Mouse (Mus musculus) liver, embryonic 16.5 days (tissue): Measurements from ENCODE around the gene Plxna2. TPM values are rescaled to one million over a fixed set of nuclear protein-coding genes. Genes with fewer than 3 reads are reported as not detected.
A peak's percentile ranks its signal among the peaks of the same experiment; 100 is the strongest.

Experiments used
- ATAC-seq: fragments of 200-750 bp; cut with Nextera tagmentation; 2 replicates; pipeline ENCODE4 v1.8.0; 2017; ENCODE audit warnings: low read depth, mild to moderate bottlenecking, moderate number of reproducible peaks, moderate library complexity
- H3K27ac ChIP-seq: fragments of 300-500 bp; sonication (generic); 2 replicates; pipeline ENCODE4 v1.5.1; 2014; ENCODE audit warnings: mild to moderate bottlenecking, low read length
- H3K27me3 ChIP-seq: fragments of 300-500 bp; sonication (generic); 2 replicates; pipeline ENCODE4 v1.6.1; 2014; ENCODE audit warnings: low read depth, low read length, mixed read lengths; ENCODE audit not compliant: control insufficient read depth, insufficient read depth
- H3K36me3 ChIP-seq: fragments of 300-500 bp; sonication (generic); 2 replicates; pipeline ENCODE4 v1.6.1; 2014; ENCODE audit warnings: mild to moderate bottlenecking; ENCODE audit not compliant: control insufficient read depth, insufficient read depth
- H3K4me1 ChIP-seq: fragments of 300-500 bp; sonication (generic); 2 replicates; pipeline ENCODE4 v1.6.1; 2014; ENCODE audit warnings: low read depth, low read length, mixed read lengths; ENCODE audit not compliant: control insufficient read depth
- H3K4me2 ChIP-seq: fragments of 300-500 bp; sonication (generic); 2 replicates; pipeline ENCODE4 v1.6.1; 2014; ENCODE audit warnings: low read depth, low read length, mixed read lengths
- H3K4me3 ChIP-seq: fragments of 300-500 bp; sonication (generic); 2 replicates; pipeline ENCODE4 v1.5.1; 2014; ENCODE audit warnings: low read depth, mild to moderate bottlenecking, low read length
- H3K9ac ChIP-seq: fragments of 300-500 bp; sonication (generic); 2 replicates; pipeline ENCODE4 v1.6.1; 2014; ENCODE audit warnings: low read depth, low read length
- H3K9me3 ChIP-seq: fragments of 300-500 bp; sonication (generic); replicated peaks from 2 replicates; pipeline ENCODE4 v1.6.1; 2016; ENCODE audit warnings: low read length; ENCODE audit not compliant: control insufficient read depth
- WGBS: fragments of 180-500 bp; shearing (Covaris S2); extraction: QIAGEN DNeasy Blood & Tissue Kit; methylation state at CpG from one replicate; pipeline ENCODE4 v1.1.7; 2014; ENCODE audit not compliant: insufficient replicate concordance; 5-methylcytosine and 5-hydroxymethylcytosine counted together
- polyA plus RNA-seq: library from polyadenylated mRNA; unstranded; fragments of >200 nt; fragmentation: Nextera tagmentation; extraction: Ambion mirVana; gene quantifications from 2 replicates; pipeline ENCODE4 v1.2.1, GENCODE M21; 2015

Gene Plxna2
- polyA plus RNA-seq, 1 experiment from 2014 or later: 2.2 TPM

DNA sequence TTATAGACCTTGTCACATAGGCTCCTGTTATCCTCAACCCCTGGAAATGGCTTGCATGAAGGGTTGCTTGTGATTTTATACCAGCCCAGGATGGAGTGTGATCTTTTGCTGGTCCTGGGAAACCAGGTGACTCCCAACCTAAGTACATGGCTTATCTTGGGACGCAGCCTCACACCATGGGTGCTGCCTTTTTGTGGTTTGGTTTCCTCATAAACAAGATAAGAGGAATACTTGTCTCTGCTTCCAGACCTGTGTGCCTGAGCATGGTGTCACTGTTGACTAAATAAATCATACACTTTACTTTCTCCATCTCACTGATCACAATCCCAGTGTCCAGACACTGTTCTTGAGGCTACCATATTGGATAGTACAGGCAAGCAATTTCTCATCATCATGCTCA lies 179.8 kb downstream of the Plxna2 start:
- Histone ChIP-seq H3K4me3 (no peak overlapping the region), H3K36me3 (no peaks in the 10 kb centered on the region), H3K9ac (no peak overlapping the region), H3K4me1 (peaks cover 5% of the 10 kb centered on the region), H3K27ac (no peak overlapping the region), H3K4me2 (no peak overlapping the region), H3K27me3 (no peaks in the 10 kb centered on the region), H3K9me3 (no peaks in the 10 kb centered on the region)
- 33% methylated on average over 1 of the region's 1 CpGs for WGBS
- ATAC-seq: peak; percentile 75

DNA sequence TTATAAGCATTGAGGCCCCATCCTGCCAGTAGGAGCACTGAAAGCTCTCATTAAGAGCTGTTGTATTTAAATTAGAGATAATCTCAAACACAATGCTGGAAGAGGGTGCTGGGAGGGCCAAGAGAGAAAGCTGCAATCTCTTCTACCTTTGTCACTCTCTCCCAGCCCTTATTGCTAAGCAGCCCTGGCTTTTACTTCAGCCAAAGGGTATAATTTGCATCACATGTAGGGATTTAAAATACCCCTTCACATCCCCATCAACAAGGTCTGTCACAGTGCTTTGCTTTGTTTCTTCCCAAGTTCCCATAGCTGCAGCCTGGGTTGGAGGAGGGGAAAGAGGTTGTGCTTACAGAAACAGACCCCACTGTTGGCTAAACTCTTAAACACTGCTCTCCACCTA lies 180.5 kb downstream of the Plxna2 start:
- Histone ChIP-seq H3K27ac (no peak overlapping the region), H3K9me3 (no peaks in the 10 kb centered on the region), H3K4me3 (no peak overlapping the region), H3K36me3 (no peaks in the 10 kb centered on the region), H3K27me3 (no peaks in the 10 kb centered on the region), H3K4me2 (no peak overlapping the region), H3K9ac (no peak overlapping the region), H3K4me1 (peaks cover 5% of the 10 kb centered on the region)
- no peak for ATAC-seq

DNA sequence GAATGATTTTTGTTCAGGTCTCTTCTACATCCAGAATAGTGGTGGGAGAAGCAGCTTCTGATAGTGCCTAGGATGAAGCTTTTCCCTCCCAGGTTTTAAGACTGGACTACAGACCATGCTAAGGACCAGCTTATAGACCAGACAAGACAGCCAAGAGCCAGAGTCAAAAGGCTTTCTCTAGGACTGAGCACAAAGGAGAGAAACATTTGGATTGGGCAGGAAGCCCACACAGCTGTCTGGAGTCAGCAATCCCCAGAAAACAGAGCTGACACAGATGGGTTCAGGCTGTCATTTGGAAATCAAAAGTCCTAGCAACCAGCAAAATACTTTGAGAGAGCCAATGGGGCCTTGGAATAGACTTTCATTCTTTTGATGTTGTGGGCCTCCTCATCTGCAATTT lies 190.2 kb downstream of the Plxna2 start:
- no peaks in the 10 kb centered on the region for H3K27me3 ChIP-seq
- no peak overlapping the region for H3K27ac ChIP-seq
- H3K4me1 ChIP-seq: peaks cover 12% of the 10 kb centered on the region
- peaks cover 3% of the 10 kb centered on the region; the same call in 1 of the 2 replicates for H3K36me3 ChIP-seq
- H3K9me3 ChIP-seq: no peaks in the 10 kb centered on the region
- H3K9ac ChIP-seq: no peak overlapping the region
- no peak for ATAC-seq
- no peak overlapping the region for H3K4me3 ChIP-seq
- no peak overlapping the region for H3K4me2 ChIP-seq

DNA sequence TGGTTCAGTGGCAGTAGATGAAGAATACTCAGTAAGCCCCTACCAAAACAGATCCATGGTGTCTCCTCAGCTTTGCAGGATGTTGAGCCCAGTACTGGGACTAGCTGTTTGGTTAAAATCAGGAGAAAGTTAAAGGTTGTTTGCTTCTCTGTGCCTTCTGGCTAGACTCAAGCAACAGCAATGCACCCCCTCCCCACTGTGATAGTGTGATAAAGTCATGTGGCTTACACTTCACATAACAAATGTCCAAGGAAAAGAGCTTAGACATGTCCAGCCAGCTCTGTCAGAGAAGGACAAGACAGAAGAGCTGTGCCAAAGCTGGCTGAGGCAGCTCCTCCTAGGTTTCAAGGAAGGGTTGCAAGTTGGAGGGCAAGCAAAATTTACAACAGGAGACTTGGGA lies 190.7 kb downstream of the Plxna2 start:
- Histone ChIP-seq H3K9ac (no peak overlapping the region), H3K4me3 (no peak overlapping the region), H3K36me3 (peaks cover 3% of the 10 kb centered on the region; the same call in 1 of the 2 replicates), H3K4me2 (no peak overlapping the region), H3K9me3 (no peaks in the 10 kb centered on the region), H3K27me3 (no peaks in the 10 kb centered on the region), H3K4me1 (peaks cover 12% of the 10 kb centered on the region), H3K27ac (no peak overlapping the region)
- no peak for ATAC-seq

DNA sequence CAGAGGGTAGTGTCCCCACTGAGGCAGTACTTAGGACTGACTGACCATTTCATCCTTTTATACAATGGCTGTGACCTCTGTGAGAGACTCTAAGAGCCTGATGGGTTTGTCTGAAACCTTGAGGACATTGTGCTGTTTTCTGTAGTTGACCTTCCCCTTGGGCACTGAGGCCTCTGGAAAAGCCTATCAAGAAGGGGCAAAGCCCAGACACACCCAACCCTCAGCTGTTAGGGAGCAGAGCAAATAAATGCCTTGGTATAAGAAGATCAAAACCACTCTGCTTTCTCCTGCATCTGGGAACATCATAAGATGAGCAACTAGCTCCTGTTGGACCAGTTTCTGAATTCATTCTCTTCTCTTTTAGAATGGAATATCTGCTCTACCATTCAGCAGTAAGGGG lies 191.6 kb downstream of the Plxna2 start:
- H3K4me1 ChIP-seq: peaks cover 12% of the 10 kb centered on the region
- ATAC-seq: peak; percentile 71
- no peaks in the 10 kb centered on the region for H3K27me3 ChIP-seq

DNA sequence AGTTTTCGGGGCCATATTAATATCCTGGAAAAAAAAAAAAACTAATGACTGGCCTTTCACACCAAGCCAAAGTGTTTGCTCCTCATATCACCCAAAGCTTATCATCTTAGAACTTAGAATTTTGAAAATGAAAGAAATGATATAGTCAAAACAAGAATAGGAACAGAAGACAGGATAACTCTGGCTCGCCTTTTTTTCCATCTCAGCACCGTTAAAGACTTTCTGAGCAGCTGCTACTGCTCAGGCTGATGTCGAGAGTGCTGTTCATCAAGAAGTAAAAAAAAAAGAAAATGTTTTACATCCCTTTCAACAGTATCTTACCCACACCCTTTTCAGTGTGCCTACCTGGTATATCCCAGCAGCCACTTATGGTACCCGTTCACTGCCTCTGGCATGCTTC lies 196.2 kb downstream of the Plxna2 start:
- Histone ChIP-seq H3K27me3 (no peaks in the 10 kb centered on the region), H3K27ac (no peak overlapping the region), H3K9me3 (no peaks in the 10 kb centered on the region), H3K4me3 (no peak overlapping the region), H3K4me2 (no peak overlapping the region), H3K4me1 (peaks cover 23% of the 10 kb centered on the region), H3K36me3 (no peaks in the 10 kb centered on the region), H3K9ac (no peak overlapping the region)
- WGBS: 62% methylated on average over 5 of the region's 5 CpGs
- ATAC-seq: no peak

More for the DNA sequence above, 191.6 kb downstream of the Plxna2 start:
- no peak overlapping the region for H3K9ac ChIP-seq
- no peak overlapping the region for H3K27ac ChIP-seq
- no peak overlapping the region for H3K4me3 ChIP-seq
- H3K36me3 ChIP-seq: peaks cover 3% of the 10 kb centered on the region; the same call in 1 of the 2 replicates
- no peaks in the 10 kb centered on the region for H3K9me3 ChIP-seq
- H3K4me2 ChIP-seq: no peak overlapping the region

DNA sequence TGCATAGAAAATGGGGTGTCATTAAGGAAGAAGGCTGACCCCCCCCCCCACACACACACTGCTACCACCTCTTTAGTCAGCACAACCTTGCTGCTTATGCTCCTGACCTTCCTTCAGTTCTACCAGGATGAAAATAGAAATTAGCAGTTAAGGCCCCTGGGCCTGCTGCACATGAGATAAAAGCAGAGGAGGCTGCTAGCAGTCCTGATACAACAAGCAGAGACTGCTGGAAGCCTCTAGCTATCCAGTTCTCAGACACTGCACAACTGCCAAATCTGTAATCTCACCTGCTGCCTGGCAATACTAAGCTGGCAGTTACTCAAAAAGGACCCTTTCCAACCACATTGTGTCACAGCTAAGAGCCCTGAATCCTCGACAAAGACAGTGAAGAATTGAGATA lies 197.5 kb downstream of the Plxna2 start:
- peak overlapping the region; percentile 47 for H3K27ac ChIP-seq
- H3K4me3 ChIP-seq: no peak overlapping the region
- H3K4me2 ChIP-seq: no peak overlapping the region
- H3K4me1 ChIP-seq: peaks cover 15% of the 10 kb centered on the region
- 22% methylated on average over 1 of the region's 1 CpGs for WGBS
- no peaks in the 10 kb centered on the region for H3K9me3 ChIP-seq
- no peaks in the 10 kb centered on the region for H3K36me3 ChIP-seq
- peak; percentile 85 for ATAC-seq
- H3K27me3 ChIP-seq: no peaks in the 10 kb centered on the region
- H3K9ac ChIP-seq: no peak overlapping the region

DNA sequence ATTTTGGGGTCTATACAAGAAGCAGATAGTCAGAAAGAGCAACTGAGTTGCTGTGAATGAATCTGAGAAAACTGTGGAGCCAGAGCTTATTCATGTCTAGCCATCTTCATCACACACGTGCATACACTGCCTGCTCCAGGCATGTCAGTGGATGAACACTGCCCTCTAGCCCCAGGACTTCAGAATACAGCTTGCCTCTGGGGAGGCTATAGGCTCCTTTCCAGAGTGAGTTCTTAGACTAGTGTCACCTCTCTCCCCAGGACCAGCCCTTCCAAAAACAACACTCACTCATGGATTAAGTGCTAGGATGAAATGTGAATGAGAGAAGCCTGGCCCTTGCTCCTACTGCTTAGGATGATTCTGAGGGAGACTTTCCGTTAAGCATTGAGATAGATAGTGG lies 198.9 kb downstream of the Plxna2 start:
- no peak overlapping the region for H3K9ac ChIP-seq

DNA sequence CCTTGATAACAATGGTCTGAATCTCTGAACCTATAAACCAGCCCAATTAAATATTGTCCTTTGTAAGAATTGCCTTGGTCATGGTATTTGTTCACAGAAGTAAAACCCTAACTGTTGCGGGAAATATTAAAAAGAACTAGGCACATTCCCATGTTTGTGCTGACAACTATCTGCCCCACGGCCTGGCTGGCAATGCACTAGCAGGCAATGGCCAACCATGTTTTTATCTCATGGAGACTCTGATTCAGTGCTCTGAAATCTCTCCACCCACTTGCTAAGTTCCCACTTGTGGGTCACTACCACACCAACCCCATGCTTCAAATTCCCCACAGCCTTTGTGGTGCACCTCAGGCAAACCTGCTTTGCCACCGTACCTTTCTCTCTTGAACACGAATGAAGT lies 202.9 kb downstream of the Plxna2 start:
- ATAC-seq: no peak
- Histone ChIP-seq H3K9ac (no peak overlapping the region), H3K4me3 (no peak overlapping the region), H3K9me3 (no peaks in the 10 kb centered on the region), H3K36me3 (no peaks in the 10 kb centered on the region), H3K4me1 (peaks cover 5% of the 10 kb centered on the region), H3K27me3 (no peaks in the 10 kb centered on the region), H3K4me2 (no peak overlapping the region), H3K27ac (no peak overlapping the region)
- WGBS: 66% methylated on average over 4 of the region's 4 CpGs

More for the DNA sequence above, 198.9 kb downstream of the Plxna2 start:
- ATAC-seq: peak; percentile 74
- Histone ChIP-seq H3K4me1 (peaks cover 15% of the 10 kb centered on the region), H3K27ac (no peak overlapping the region), H3K27me3 (no peaks in the 10 kb centered on the region), H3K4me2 (no peak overlapping the region), H3K36me3 (no peaks in the 10 kb centered on the region), H3K9me3 (no peaks in the 10 kb centered on the region), H3K4me3 (no peak overlapping the region)
- WGBS: 41% methylated on average over 2 of the region's 2 CpGs

DNA sequence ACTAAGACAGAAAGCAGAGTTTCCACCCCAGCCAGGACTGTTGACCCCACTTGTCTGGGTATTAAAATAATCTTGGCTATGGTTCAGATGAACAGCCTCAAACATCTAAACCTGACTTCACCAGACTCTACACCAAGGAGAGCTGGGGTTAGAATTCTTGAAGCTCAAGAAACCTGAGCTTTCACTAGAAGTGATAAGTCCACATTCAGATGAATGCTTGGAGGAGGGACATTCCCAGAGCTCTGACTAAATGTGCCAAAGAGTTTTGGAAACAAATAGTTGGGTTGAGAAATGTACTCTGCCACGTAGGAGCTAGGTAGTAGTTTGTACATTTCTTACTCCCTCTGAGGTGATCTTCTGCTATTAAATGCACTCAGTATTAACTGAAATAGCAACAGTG lies 203.7 kb downstream of the Plxna2 start:
- H3K4me3 ChIP-seq: no peak overlapping the region
- H3K4me1 ChIP-seq: no peaks in the 10 kb centered on the region
- H3K27ac ChIP-seq: no peak overlapping the region
- WGBS: 45% methylated on average over 1 of the region's 1 CpGs
- H3K4me2 ChIP-seq: no peak overlapping the region
- H3K9ac ChIP-seq: no peak overlapping the region
- H3K36me3 ChIP-seq: no peaks in the 10 kb centered on the region
- H3K9me3 ChIP-seq: no peaks in the 10 kb centered on the region
- no peak for ATAC-seq
- H3K27me3 ChIP-seq: no peaks in the 10 kb centered on the region
